Mouse (Mus musculus) heart, embryonic 16.5 days (tissue): ENCODE data around the gene Olfr1012. TPM values are rescaled to one million over a fixed set of nuclear protein-coding genes. Genes with fewer than 3 reads are reported as not detected.
"Not testable (repeated sequence)": the region's sequence is repeated elsewhere in the genome, so short reads cannot be mapped to it uniquely, and the experiment has no call there.

ENCODE experiments used
- ATAC-seq: fragments of 200-750 bp; cut with Nextera tagmentation; replicated peaks from 2 replicates; pipeline ENCODE4 v1.8.0; 2017; ENCODE audit warnings: moderate number of reproducible peaks; ENCODE audit not compliant: insufficient read depth, low FRiP score; ENCODE audit errors: extremely low read depth
- H3K27ac ChIP-seq: fragments of 300-500 bp; sonication (generic); 2 replicates; pipeline ENCODE4 v1.5.1; 2014; ENCODE audit warnings: mild to moderate bottlenecking, low read length, control low read depth, moderate library complexity
- H3K27me3 ChIP-seq: fragments of 300-500 bp; sonication (generic); 2 replicates; pipeline ENCODE4 v1.6.1; 2014; ENCODE audit warnings: low read length, mixed read lengths; ENCODE audit not compliant: control insufficient read depth, insufficient read depth
- H3K36me3 ChIP-seq: fragments of 300-500 bp; sonication (generic); 2 replicates; pipeline ENCODE4 v1.6.1; 2014; ENCODE audit not compliant: control insufficient read depth, insufficient read depth
- H3K4me1 ChIP-seq: fragments of 300-500 bp; sonication (generic); 2 replicates; pipeline ENCODE4 v1.6.1; 2014; ENCODE audit warnings: low read length, mixed read lengths; ENCODE audit not compliant: control insufficient read depth, insufficient read depth
- H3K4me2 ChIP-seq: fragments of 300-500 bp; sonication (generic); 2 replicates; pipeline ENCODE4 v1.6.1; 2014; ENCODE audit warnings: low read depth, mild to moderate bottlenecking, control low read depth, low read length
- H3K4me3 ChIP-seq: fragments of 300-500 bp; sonication (generic); 2 replicates; pipeline ENCODE4 v1.5.1; 2014; ENCODE audit warnings: mild to moderate bottlenecking, control low read depth, low read length
- H3K9ac ChIP-seq: fragments of 300-500 bp; sonication (generic); 2 replicates; pipeline ENCODE4 v1.6.1; 2014; ENCODE audit warnings: low read length, control low read depth
- H3K9me3 ChIP-seq: fragments of 300-500 bp; sonication (generic); replicated peaks from 2 replicates; pipeline ENCODE4 v1.6.1; 2016; ENCODE audit warnings: low read length; ENCODE audit not compliant: control insufficient read depth
- WGBS: fragments of 180-500 bp; shearing (Covaris S2); extraction: QIAGEN DNeasy Blood & Tissue Kit; methylation state at CpG from one replicate; pipeline ENCODE4 v1.1.7; 2014; 5-methylcytosine and 5-hydroxymethylcytosine counted together
- polyA plus RNA-seq: library from polyadenylated mRNA; unstranded; fragments of >200 nt; fragmentation: Nextera tagmentation; extraction: Ambion mirVana; gene quantifications from 2 replicates; pipeline ENCODE4 v1.2.1, GENCODE M21; 2015

Gene Olfr1012
- polyA plus RNA-seq, 1 experiment from 2014 or later = not detected

GRCm38 (mm10) chr2:85715119-85715518 lies 47.4 kb downstream of the Olfr1012 start, which contains the start of gene Olfr1009:
TSS of gene Olfr1009 (plus strand) at chr2:85715419.
- no peak for ATAC-seq
- WGBS = 78% methylated on average over 1 of the region's 1 CpGs

GRCm38 (mm10) chr2:85711159-85711558 lies 51.4 kb downstream of the Olfr1012 start:
- whole genome bisulfite sequencing = 31% methylated on average over 1 of the region's 1 CpGs
- Histone ChIP-seq H3K36me3 (no peaks in the 10 kb centered on the region), H3K9me3 (no peaks in the 10 kb centered on the region)

More at GRCm38 (mm10) chr2:85715119-85715518, 47.4 kb downstream of the Olfr1012 start, which contains the start of gene Olfr1009:
- no peaks in the 10 kb centered on the region for H3K9me3 ChIP-seq
- no peak within 1 kb of the TSS for H3K4me3 ChIP-seq
- no peak within 1 kb of the TSS for H3K4me2 ChIP-seq
- no peak within 1 kb of the TSS for H3K27ac ChIP-seq
- no peaks in the 10 kb centered on the region for H3K4me1 ChIP-seq
- H3K9ac ChIP-seq = no peak within 1 kb of the TSS
- no peaks in the 10 kb centered on the region for H3K27me3 ChIP-seq
- no peaks in the 10 kb centered on the region for H3K36me3 ChIP-seq

GRCm38 (mm10) chr2:85710680-85711079 lies 51.9 kb downstream of the Olfr1012 start:
- H3K27me3 ChIP-seq, H3K4me2 ChIP-seq, ATAC-seq, H3K4me1 ChIP-seq, H3K9ac ChIP-seq, H3K27ac ChIP-seq, H3K4me3 ChIP-seq, H3K9me3 ChIP-seq, H3K36me3 ChIP-seq: not testable (repeated sequence)
- 56% methylated on average over 2 of the region's 2 CpGs for WGBS

More at GRCm38 (mm10) chr2:85711159-85711558, 51.4 kb downstream of the Olfr1012 start:
- ATAC-seq = no peak
- Histone ChIP-seq H3K4me1 (no peaks in the 10 kb centered on the region), H3K9ac (no peak overlapping the region), H3K27me3 (no peaks in the 10 kb centered on the region), H3K4me3 (no peak overlapping the region), H3K27ac (no peak overlapping the region), H3K4me2 (no peak overlapping the region)

Other genes starting within 250 kb of the Olfr1012 start
- 0.15 and 0.29 TPM in 2 replicates for gene 4833423E24Rik, start 243.7 kb downstream of the Olfr1012 start, polyA plus RNA-seq
- not detected in 2 replicates for gene Olfr996, start 183.6 kb downstream of the Olfr1012 start, polyA plus RNA-seq
- not detected in 2 replicates for gene Olfr998, start 173.8 kb downstream of the Olfr1012 start, polyA plus RNA-seq
- gene Olfr1000, start 150.9 kb downstream of the Olfr1012 start, polyA plus RNA-seq = not detected in 2 replicates
- not detected in 2 replicates for gene Olfr1002, start 112.1 kb downstream of the Olfr1012 start, polyA plus RNA-seq
- not detected in 2 replicates for gene Olfr154, start 98.3 kb downstream of the Olfr1012 start, polyA plus RNA-seq
- not detected in 2 replicates for gene Olfr1006, start 84.0 kb downstream of the Olfr1012 start, polyA plus RNA-seq
- not detected in 2 replicates for gene Olfr1008, start 73.3 kb downstream of the Olfr1012 start, polyA plus RNA-seq
- gene Olfr1009, start 47.3 kb downstream of the Olfr1012 start, polyA plus RNA-seq = not detected in 2 replicates
- not detected in 2 replicates for gene Olfr1013, start 4.3 kb upstream of the Olfr1012 start, polyA plus RNA-seq
- gene Olfr1014, start 9.9 kb upstream of the Olfr1012 start, polyA plus RNA-seq = not detected in 2 replicates
- gene Olfr1015, start 19.3 kb upstream of the Olfr1012 start, polyA plus RNA-seq = not detected in 2 replicates
- gene Olfr1016, start 39.8 kb upstream of the Olfr1012 start, polyA plus RNA-seq = not detected in 2 replicates
- gene Olfr1018, start 55.7 kb upstream of the Olfr1012 start, polyA plus RNA-seq = not detected in 2 replicates
- gene Olfr1019, start 82.7 kb upstream of the Olfr1012 start, polyA plus RNA-seq = not detected in 2 replicates
- gene Olfr1020, start 84.3 kb upstream of the Olfr1012 start, polyA plus RNA-seq = not detected in 2 replicates
- not detected in 2 replicates for gene Olfr1022, start 105.8 kb upstream of the Olfr1012 start, polyA plus RNA-seq
- not detected in 2 replicates for gene Olfr1023, start 122.9 kb upstream of the Olfr1012 start, polyA plus RNA-seq
- not detected in 2 replicates for gene Olfr1024, start 142.3 kb upstream of the Olfr1012 start, polyA plus RNA-seq
- gene Olfr1025-ps1, start 152.4 kb upstream of the Olfr1012 start, polyA plus RNA-seq = not detected in 2 replicates
- not detected in 2 replicates for gene Olfr1026, start 158.8 kb upstream of the Olfr1012 start, polyA plus RNA-seq
- gene Olfr1028, start 187.7 kb upstream of the Olfr1012 start, polyA plus RNA-seq = not detected in 2 replicates
- not detected in 2 replicates for gene Olfr1029, start 211.1 kb upstream of the Olfr1012 start, polyA plus RNA-seq
- not detected in 2 replicates for gene Olfr1030, start 216.5 kb upstream of the Olfr1012 start, polyA plus RNA-seq
- not detected in 2 replicates for gene Olfr1031, start 227.5 kb upstream of the Olfr1012 start, polyA plus RNA-seq
- not detected in 2 replicates for gene Olfr1032, start 242.8 kb upstream of the Olfr1012 start, polyA plus RNA-seq